Mouse (Mus musculus) forebrain, embryonic 10.5 days (tissue): Measurements from ENCODE around the gene Pcyt2. TPM values are rescaled to one million over a fixed set of nuclear protein-coding genes. Genes with fewer than 3 reads are reported as not detected.

Experiments
- DNase-seq: peaks from one replicate; pipeline ENCODE4 v3.0.0-alpha.2; 2017; ENCODE audit warnings: low spot score; ENCODE audit errors: extremely low spot score
- H3K27ac ChIP-seq: fragments of 300-500 bp; sonication (generic); 2 replicates; pipeline ENCODE4 v1.5.1; 2016; ENCODE audit warnings: mild to moderate bottlenecking
- H3K27me3 ChIP-seq: fragments of 300-500 bp; sonication (generic); 2 replicates; pipeline ENCODE4 v1.6.1; 2016; ENCODE audit warnings: mild to moderate bottlenecking; ENCODE audit not compliant: poor library complexity, severe bottlenecking
- H3K36me3 ChIP-seq: fragments of 300-500 bp; sonication (generic); replicated peaks from 2 replicates; pipeline ENCODE4 v1.6.1; 2016; ENCODE audit warnings: mild to moderate bottlenecking, moderate library complexity
- H3K4me1 ChIP-seq: fragments of 300-500 bp; sonication (generic); 2 replicates; pipeline ENCODE4 v1.6.1; 2016
- H3K4me3 ChIP-seq: fragments of 300-500 bp; sonication (generic); 2 replicates; pipeline ENCODE4 v1.5.1; 2016; ENCODE audit warnings: mild to moderate bottlenecking, moderate library complexity
- H3K9me3 ChIP-seq: fragments of 300-500 bp; sonication (generic); 2 replicates; pipeline ENCODE4 v1.6.1; 2016; ENCODE audit warnings: mild to moderate bottlenecking, moderate library complexity
- WGBS: fragments of 180-500 bp; shearing (Covaris S2); methylation state at CpG from one replicate; pipeline ENCODE4 v1.1.7; 2016; 5-methylcytosine and 5-hydroxymethylcytosine counted together
- polyA plus RNA-seq: library from polyadenylated mRNA; unstranded; fragments of >200 nt; fragmentation: Nextera tagmentation; extraction: Ambion mirVana; gene quantifications from 2 replicates; pipeline ENCODE4 v1.2.1, GENCODE M21; 2016

The Pcyt2 gene
- polyA plus RNA-seq, 1 experiment from 2014 or later: 148 TPM

DNA sequence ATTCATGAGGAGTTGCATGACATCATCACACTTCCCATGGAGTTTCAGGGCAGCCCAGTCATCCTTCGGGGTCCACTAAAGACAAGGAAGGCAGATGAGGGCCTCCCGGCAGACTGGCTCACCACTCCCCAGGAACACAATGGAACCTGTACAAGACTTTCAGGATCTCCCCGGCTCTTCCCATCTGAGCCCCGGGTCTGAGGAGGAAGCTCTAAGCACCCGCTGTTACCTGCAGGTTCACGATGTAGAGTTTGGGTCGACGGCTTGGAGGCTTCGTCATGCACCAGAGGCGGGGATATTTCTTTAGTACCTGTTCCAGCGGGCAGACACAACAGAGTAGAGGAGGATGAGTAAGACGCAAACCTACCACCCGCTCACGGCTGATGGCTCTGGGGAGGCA is 2.5 kb upstream of the Pcyt2 start:
- peaks cover 66% of the 10 kb centered on the region for H3K36me3 ChIP-seq
- WGBS: 93% methylated on average over 14 of the region's 14 CpGs
- H3K27ac ChIP-seq: no peak overlapping the region

DNA sequence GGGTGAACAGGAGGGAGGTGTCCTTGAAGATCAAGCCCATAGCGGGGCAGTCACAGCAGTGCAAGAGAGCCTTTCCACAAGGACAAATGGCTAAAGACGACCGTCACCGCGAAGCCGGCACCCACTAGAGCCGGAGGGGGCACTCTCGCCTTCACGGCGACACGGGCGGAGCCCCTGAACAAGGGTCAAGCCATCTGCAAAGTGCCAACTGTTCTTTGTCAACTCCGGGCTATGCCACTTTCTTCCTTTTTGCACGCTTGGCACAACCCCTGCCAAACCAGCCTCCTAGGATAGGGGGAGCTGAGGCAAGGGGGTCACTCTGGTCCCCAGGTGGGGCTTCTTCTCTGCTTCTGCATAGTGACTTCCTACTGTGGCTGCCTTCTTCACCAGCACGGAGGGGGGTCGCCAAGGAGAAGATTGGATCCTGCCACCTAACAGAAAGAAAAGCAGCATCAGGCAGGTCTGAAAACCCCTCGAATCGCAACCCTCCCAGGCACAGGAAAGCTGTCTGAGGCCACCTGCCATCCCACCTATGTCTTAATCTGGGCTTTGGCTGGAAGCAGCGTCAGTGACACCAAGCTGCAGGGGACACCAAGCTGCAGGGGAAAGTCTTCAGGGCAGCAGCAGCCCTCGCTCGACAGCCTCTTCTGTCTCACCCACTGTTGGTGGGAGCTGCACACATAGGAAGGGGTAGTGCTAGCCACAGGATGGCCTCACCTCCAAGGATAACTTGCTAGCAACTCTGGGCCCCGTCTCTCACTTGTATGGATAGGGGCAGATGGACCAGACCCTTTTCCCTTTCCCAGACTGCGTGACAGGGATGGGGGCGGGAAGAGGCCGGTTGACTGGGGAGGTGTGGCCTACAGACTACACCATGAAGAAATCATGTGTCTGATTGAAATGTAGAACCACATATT is 1.1 kb upstream of the Pcyt2 start:
- no peaks in the 10 kb centered on the region for H3K27me3 ChIP-seq
- peak overlapping the region; percentile 83 for H3K4me3 ChIP-seq
- H3K4me1 ChIP-seq: peaks cover 39% of the 10 kb centered on the region
- DNase-seq: no peak
- no peaks in the 10 kb centered on the region; the same call in 1 of the 2 replicates for H3K9me3 ChIP-seq
- peaks cover 79% of the 10 kb centered on the region for H3K36me3 ChIP-seq
- WGBS: 93% methylated on average over 25 of the region's 25 CpGs
- H3K27ac ChIP-seq: peak overlapping the region; percentile 90; the same call in 1 of the 2 replicates

More for the DNA sequence above, 2.5 kb upstream of the Pcyt2 start:
- Histone ChIP-seq H3K4me1 (peaks cover 51% of the 10 kb centered on the region), H3K9me3 (no peaks in the 10 kb centered on the region; the same call in 1 of the 2 replicates), H3K4me3 (no peak overlapping the region), H3K27me3 (no peaks in the 10 kb centered on the region)
- DNase-seq: no peak

GRCm38 (mm10) chr11:120616617-120617294 is 980 bp downstream of the Pcyt2 start:
- no peak for DNase-seq
- H3K27ac ChIP-seq: peak overlapping the region; percentile 90
- no peaks in the 10 kb centered on the region for H3K27me3 ChIP-seq
- H3K9me3 ChIP-seq: no peaks in the 10 kb centered on the region; the same call in 1 of the 2 replicates
- peak overlapping the region; percentile 83 for H3K4me3 ChIP-seq
- peaks cover 32% of the 10 kb centered on the region for H3K4me1 ChIP-seq
- 55% methylated on average over 4 of the region's 4 CpGs for WGBS
- H3K36me3 ChIP-seq: peaks cover 82% of the 10 kb centered on the region

DNA sequence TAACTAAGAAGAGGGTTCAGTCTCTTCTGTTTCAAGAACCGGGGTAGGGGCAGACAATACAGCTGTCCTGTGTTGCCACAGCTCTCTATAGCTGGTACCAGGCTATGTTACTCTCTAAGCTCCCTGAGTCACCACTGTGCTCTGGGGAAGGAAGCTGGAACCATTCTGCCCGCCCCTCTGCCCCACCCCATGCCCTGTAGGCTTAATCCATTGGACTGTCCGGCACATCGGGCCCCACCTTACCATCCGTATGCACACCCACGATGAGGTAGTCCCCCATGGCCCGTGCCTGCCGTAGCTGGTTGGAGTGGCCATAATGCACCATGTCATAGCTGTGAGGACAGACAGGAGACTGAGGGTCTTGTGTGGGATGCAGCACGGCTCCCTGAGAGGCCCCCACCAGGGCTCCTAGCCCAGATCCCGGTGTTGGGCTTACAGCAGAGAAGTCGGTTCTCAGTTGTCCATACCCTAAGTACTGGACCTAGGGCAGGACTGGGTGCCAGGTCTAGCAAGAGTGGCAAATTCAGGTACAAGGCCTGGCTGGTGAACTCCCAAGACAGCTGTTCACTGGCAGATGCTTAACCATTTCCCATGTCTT is 2.0 kb downstream of the Pcyt2 start:
- H3K27me3 ChIP-seq: no peaks in the 10 kb centered on the region
- no peak for DNase-seq
- H3K27ac ChIP-seq: no peak overlapping the region
- H3K4me1 ChIP-seq: peaks cover 32% of the 10 kb centered on the region
- H3K36me3 ChIP-seq: peaks cover 82% of the 10 kb centered on the region
- peak overlapping the region; percentile 83 for H3K4me3 ChIP-seq
- WGBS: 92% methylated on average over 11 of the region's 11 CpGs
- H3K9me3 ChIP-seq: no peaks in the 10 kb centered on the region; the same call in 1 of the 2 replicates

- H3K27me3 ChIP-seq: no peaks in the 10 kb centered on the region
- no peak for DNase-seq
- H3K4me1 ChIP-seq: peaks cover 32% of the 10 kb centered on the region
- no peak overlapping the region for H3K27ac ChIP-seq
- no peak overlapping the region for H3K4me3 ChIP-seq
- no peaks in the 10 kb centered on the region; the same call in 1 of the 2 replicates for H3K9me3 ChIP-seq
- peaks cover 82% of the 10 kb centered on the region for H3K36me3 ChIP-seq
- WGBS: 94% methylated on average over 6 of the region's 6 CpGs
Observed at GRCm38 (mm10) chr11:120615167-120615566, 2.6 kb downstream of the Pcyt2 start.

- DNase-seq: no peak
- Histone ChIP-seq H3K36me3 (peaks cover 83% of the 10 kb centered on the region), H3K4me1 (peaks cover 40% of the 10 kb centered on the region), H3K27me3 (peaks cover 10% of the 10 kb centered on the region), H3K9me3 (no peaks in the 10 kb centered on the region; the same call in 1 of the 2 replicates), H3K4me3 (no peak overlapping the region), H3K27ac (no peak overlapping the region)
- WGBS: 95% methylated on average over 8 of the region's 8 CpGs
Observed at GRCm38 (mm10) chr11:120613976-120614375, 3.8 kb downstream of the Pcyt2 start.

DNA sequence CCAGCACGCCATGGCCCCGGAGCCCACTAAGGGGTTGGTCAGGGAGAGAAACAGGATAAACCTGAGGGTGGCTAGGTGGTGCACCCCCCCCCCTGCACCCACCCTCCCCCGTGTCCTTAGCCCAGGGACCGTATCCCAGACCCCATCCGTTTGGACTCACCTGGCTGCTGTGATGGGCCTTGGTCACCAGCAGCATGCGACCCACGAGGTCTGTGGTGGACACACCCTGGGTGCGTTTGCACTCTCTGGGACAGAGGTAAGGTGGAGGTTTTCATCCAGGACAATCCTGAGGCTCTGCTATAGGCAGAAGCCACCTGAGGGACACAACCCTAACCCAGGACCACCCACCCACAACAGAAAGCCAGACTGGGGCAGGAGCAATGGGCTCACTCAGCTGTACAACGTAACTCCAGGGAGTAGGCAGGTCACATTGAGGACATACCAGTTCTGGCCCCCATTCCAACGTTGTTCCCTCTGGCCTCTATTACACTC is 4.2 kb downstream of the Pcyt2 start:
- H3K9me3 ChIP-seq: no peaks in the 10 kb centered on the region; the same call in 1 of the 2 replicates
- H3K36me3 ChIP-seq: peaks cover 78% of the 10 kb centered on the region
- peaks cover 14% of the 10 kb centered on the region for H3K27me3 ChIP-seq
- DNase-seq: no peak
- no peak overlapping the region for H3K27ac ChIP-seq
- no peak overlapping the region; the same call in 1 of the 2 replicates for H3K4me3 ChIP-seq
- WGBS: 94% methylated on average over 10 of the region's 10 CpGs
- peaks cover 43% of the 10 kb centered on the region for H3K4me1 ChIP-seq

DNA sequence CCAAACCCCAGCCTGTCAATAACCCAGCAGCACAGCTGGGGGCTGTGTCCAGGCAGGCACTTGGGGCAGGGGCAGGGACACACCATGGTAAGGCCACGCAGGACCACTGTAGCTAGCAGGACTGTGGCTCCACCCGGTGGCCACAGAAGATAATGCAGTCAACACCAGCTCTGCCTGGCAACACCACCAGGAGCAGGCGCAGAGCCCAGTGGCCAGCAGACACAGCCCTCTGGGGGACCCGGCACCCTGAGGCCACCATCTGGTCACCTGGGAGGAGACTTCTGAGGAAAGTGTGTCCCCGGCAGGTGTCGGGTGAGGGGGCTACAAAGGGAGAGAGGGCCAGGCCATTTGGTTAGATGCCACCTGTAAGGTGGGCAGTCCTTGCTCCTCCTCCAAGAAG is 5.0 kb downstream of the Pcyt2 start:
- Histone ChIP-seq H3K4me1 (peaks cover 43% of the 10 kb centered on the region), H3K9me3 (no peaks in the 10 kb centered on the region), H3K27me3 (peaks cover 22% of the 10 kb centered on the region), H3K27ac (0 out of 2 replicates have a peak overlapping the region, but pooled peaks have one; percentile 22), H3K4me3 (0 out of 2 replicates have a peak overlapping the region, but pooled peaks have one; percentile 17), H3K36me3 (peaks cover 71% of the 10 kb centered on the region)
- DNase-seq: peak; percentile 69
- WGBS: 56% methylated on average over 6 of the region's 6 CpGs

DNA sequence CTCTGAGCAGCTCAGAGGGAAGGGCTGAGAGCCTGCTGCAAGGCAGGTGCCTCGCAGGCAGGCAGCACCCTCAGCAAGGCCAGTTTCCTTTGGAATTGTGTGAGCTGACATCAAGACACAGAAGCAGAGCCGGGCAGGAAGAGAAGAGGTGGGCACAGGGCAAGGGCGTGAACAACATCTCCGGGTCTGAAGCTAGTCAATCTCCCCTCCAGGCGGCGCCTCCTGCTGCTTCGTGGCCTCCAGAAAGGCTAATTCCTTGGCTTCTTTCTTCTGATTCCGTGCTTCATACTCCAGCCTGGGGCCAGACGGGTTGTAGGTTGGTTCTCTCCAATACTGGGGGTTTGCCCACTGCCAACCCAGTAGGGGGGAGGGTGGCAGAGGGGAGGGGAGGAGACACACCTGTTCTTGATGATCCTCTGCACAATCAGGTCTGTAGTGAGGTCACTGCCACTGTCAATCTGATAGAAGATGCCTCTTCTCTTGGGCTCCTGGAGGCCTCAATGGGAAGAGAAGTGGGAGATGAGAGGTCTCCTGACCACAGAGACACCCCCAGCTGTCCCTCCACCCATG is 7.2 kb downstream of the Pcyt2 start:
- H3K36me3 ChIP-seq: peaks cover 85% of the 10 kb centered on the region
- H3K4me1 ChIP-seq: peaks cover 29% of the 10 kb centered on the region
- peaks cover 38% of the 10 kb centered on the region for H3K27me3 ChIP-seq
- no peak for DNase-seq
- no peak overlapping the region for H3K27ac ChIP-seq
- 83% methylated on average over 9 of the region's 9 CpGs for WGBS
- no peaks in the 10 kb centered on the region for H3K9me3 ChIP-seq
- peak overlapping the region; percentile 7; the same call in 1 of the 2 replicates for H3K4me3 ChIP-seq

DNA sequence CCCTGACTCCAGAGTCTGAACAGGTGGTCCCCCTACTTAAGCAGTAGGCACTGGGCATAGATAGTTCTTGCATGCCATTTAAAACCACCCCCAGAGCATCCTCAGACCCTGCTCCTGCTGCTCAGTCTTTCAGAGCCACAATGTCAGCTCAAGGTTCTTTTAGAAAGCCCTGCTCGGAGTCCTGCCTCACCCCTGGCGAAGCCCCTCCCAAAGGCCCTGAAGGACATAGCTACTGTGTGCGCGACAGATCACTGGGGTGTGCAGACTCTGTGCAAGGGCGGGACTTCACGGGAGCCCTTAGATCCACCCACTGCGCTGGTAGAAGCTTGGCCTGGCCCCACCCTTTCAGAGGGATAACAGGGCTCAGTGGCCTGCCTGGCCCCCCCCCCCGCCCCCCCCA is 8.5 kb downstream of the Pcyt2 start:
- H3K36me3 ChIP-seq: peaks cover 85% of the 10 kb centered on the region
- WGBS: 40% methylated on average over 8 of the region's 8 CpGs
- peaks cover 38% of the 10 kb centered on the region for H3K27me3 ChIP-seq
- no peaks in the 10 kb centered on the region for H3K9me3 ChIP-seq
- peaks cover 27% of the 10 kb centered on the region for H3K4me1 ChIP-seq
- no peak overlapping the region for H3K27ac ChIP-seq
- H3K4me3 ChIP-seq: peak overlapping the region; percentile 44; the same call in 1 of the 2 replicates
- no peak for DNase-seq

GRCm38 (mm10) chr11:120608241-120609034 is 9.3 kb downstream of the Pcyt2 start, which contains the start of gene Npb:
Gene Npb, plus strand, starts transcription at chr11:120608477.
- no peak for DNase-seq
- WGBS: 8% methylated on average over 45 of the region's 45 CpGs
- Histone ChIP-seq H3K36me3 (peaks cover 85% of the 10 kb centered on the region), H3K4me3 (peak within 1 kb of the TSS; percentile 44), H3K4me1 (peaks cover 27% of the 10 kb centered on the region), H3K27ac (peak within 1 kb of the TSS; percentile 60), H3K9me3 (no peaks in the 10 kb centered on the region), H3K27me3 (peaks cover 38% of the 10 kb centered on the region)
